Mouse (Mus musculus) hindbrain, embryonic 13.5 days (tissue): Measurements from ENCODE around the gene Adgrl4. TPM values are rescaled to one million over a fixed set of nuclear protein-coding genes. Genes with fewer than 3 reads are reported as not detected.

Experiments
- ATAC-seq: fragments of 200-750 bp; cut with Nextera tagmentation; 2 replicates; pipeline ENCODE4 v1.8.0; 2017; ENCODE audit warnings: moderate TSS enrichment; ENCODE audit not compliant: low FRiP score
- H3K27ac ChIP-seq: fragments of 300-500 bp; sonication (generic); 2 replicates; pipeline ENCODE4 v1.5.1; 2015; ENCODE audit warnings: inconsistent platforms, mild to moderate bottlenecking, moderate library complexity
- H3K27me3 ChIP-seq: fragments of 300-500 bp; sonication (generic); 2 replicates; pipeline ENCODE4 v1.6.1; 2015; ENCODE audit warnings: mild to moderate bottlenecking, inconsistent platforms
- H3K36me3 ChIP-seq: fragments of 300-500 bp; sonication (generic); 2 replicates; pipeline ENCODE4 v1.6.1; 2015; ENCODE audit warnings: mild to moderate bottlenecking, inconsistent platforms
- H3K4me1 ChIP-seq: fragments of 300-500 bp; sonication (generic); replicated peaks from 2 replicates; pipeline ENCODE4 v1.6.1; 2015; ENCODE audit warnings: inconsistent platforms
- H3K4me2 ChIP-seq: fragments of 300-500 bp; sonication (generic); 2 replicates; pipeline ENCODE4 v1.6.1; 2015; ENCODE audit warnings: inconsistent platforms, mild to moderate bottlenecking, moderate library complexity
- H3K4me3 ChIP-seq: fragments of 300-500 bp; sonication (generic); 2 replicates; pipeline ENCODE4 v1.5.1; 2015; ENCODE audit warnings: mild to moderate bottlenecking, inconsistent platforms
- H3K9ac ChIP-seq: fragments of 300-500 bp; sonication (generic); 2 replicates; pipeline ENCODE4 v1.6.1; 2015; ENCODE audit warnings: mild to moderate bottlenecking, inconsistent platforms
- H3K9me3 ChIP-seq: fragments of 300-500 bp; sonication (generic); 2 replicates; pipeline ENCODE4 v1.6.1; 2016; ENCODE audit warnings: inconsistent platforms
- WGBS: fragments of 180-500 bp; shearing (Covaris S2); methylation state at CpG from one replicate; pipeline ENCODE4 v1.1.7; 2015; 5-methylcytosine and 5-hydroxymethylcytosine counted together
- polyA plus RNA-seq: library from polyadenylated mRNA; unstranded; fragments of >200 nt; fragmentation: Nextera tagmentation; extraction: Ambion mirVana; gene quantifications from 2 replicates; pipeline ENCODE4 v1.2.1, GENCODE M21; 2015

Adgrl4 gene
- polyA plus RNA-seq, 1 experiment from 2014 or later: 13.9 TPM

DNA sequence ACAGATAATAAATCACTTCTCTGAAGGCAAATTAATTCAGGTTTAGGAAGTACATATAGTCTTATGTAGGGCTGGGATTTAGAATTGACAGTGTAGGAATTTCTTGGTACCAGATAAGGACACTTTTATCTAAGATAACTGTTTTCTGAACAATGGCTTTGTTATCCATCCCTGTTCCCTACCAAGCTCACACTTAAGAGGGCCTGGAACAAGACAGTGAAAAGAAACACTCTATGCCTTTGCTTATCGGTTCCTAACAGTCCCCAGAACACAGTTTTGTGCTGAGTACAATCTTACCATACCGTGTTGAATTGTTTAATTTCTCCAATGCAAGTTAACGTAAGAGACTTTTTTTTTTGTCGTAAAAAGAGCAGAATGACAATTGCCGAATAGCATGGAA lies 677 bp downstream of the Adgrl4 start:
- Histone ChIP-seq H3K9me3 (no peaks in the 10 kb centered on the region), H3K9ac (no peak overlapping the region), H3K4me2 (peak overlapping the region; percentile 54), H3K4me3 (no peak overlapping the region), H3K36me3 (no peaks in the 10 kb centered on the region), H3K27ac (no peak overlapping the region), H3K27me3 (no peaks in the 10 kb centered on the region), H3K4me1 (peaks cover 7% of the 10 kb centered on the region)
- ATAC-seq: no peak
- WGBS: 78% methylated on average over 5 of the region's 5 CpGs

- no peaks in the 10 kb centered on the region for H3K27me3 ChIP-seq
- peaks cover 7% of the 10 kb centered on the region for H3K4me1 ChIP-seq
- ATAC-seq: no peak
- no peak overlapping the region for H3K4me3 ChIP-seq
- no peaks in the 10 kb centered on the region for H3K36me3 ChIP-seq
- H3K9me3 ChIP-seq: no peaks in the 10 kb centered on the region
- no peak overlapping the region for H3K9ac ChIP-seq
- 64% methylated on average over 2 of the region's 2 CpGs for WGBS
- no peak overlapping the region for H3K27ac ChIP-seq
- H3K4me2 ChIP-seq: no peak overlapping the region
Observed at GRCm38 (mm10) chr3:151439976-151440375, 2.3 kb downstream of the Adgrl4 start.

GRCm38 (mm10) chr3:151442026-151442425 lies 4.3 kb downstream of the Adgrl4 start:
- H3K27me3 ChIP-seq: no peaks in the 10 kb centered on the region
- no peak overlapping the region for H3K27ac ChIP-seq
- H3K4me3 ChIP-seq: no peak overlapping the region
- H3K9ac ChIP-seq: no peak overlapping the region
- no peak overlapping the region for H3K4me2 ChIP-seq
- peaks cover 7% of the 10 kb centered on the region for H3K4me1 ChIP-seq
- no peaks in the 10 kb centered on the region for H3K9me3 ChIP-seq
- H3K36me3 ChIP-seq: no peaks in the 10 kb centered on the region
- 95% methylated on average over 2 of the region's 2 CpGs for WGBS
- ATAC-seq: no peak

DNA sequence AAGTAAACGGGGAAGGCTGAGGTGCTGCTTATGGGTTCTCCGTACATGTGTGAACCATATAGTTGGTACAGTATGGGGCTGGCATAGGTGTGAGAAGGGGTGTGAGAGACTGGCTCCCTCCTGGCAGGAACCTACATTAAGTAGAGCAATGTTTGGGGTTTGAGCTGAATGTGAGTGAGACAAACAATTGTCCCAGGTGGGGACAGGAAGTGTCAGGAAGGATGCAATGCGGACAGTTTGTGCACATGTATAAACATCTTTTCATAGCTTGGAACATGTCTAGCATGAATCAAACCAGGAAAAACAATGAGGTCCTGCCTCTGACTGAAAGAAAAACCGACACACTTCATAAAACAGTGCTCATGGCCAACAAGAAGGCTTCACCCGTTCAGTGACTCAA lies 5.8 kb downstream of the Adgrl4 start:
- no peak for ATAC-seq
- no peak overlapping the region for H3K27ac ChIP-seq
- H3K4me3 ChIP-seq: no peak overlapping the region
- H3K9ac ChIP-seq: no peak overlapping the region
- no peaks in the 10 kb centered on the region for H3K4me1 ChIP-seq
- no peaks in the 10 kb centered on the region for H3K36me3 ChIP-seq
- no peaks in the 10 kb centered on the region for H3K27me3 ChIP-seq
- WGBS: 91% methylated on average over 5 of the region's 5 CpGs
- no peak overlapping the region for H3K4me2 ChIP-seq
- no peaks in the 10 kb centered on the region for H3K9me3 ChIP-seq

- WGBS: 93% methylated on average over 4 of the region's 4 CpGs
- ATAC-seq: no peak
- no peak overlapping the region for H3K27ac ChIP-seq
Observed at GRCm38 (mm10) chr3:151444284-151444683, 6.6 kb downstream of the Adgrl4 start.

GRCm38 (mm10) chr3:151445936-151446335 lies 8.2 kb downstream of the Adgrl4 start:
- Histone ChIP-seq H3K4me1 (no peaks in the 10 kb centered on the region), H3K4me2 (no peak overlapping the region), H3K36me3 (no peaks in the 10 kb centered on the region), H3K9ac (no peak overlapping the region), H3K4me3 (no peak overlapping the region), H3K27ac (no peak overlapping the region), H3K27me3 (no peaks in the 10 kb centered on the region), H3K9me3 (no peaks in the 10 kb centered on the region)
- WGBS: 53% methylated on average over 2 of the region's 2 CpGs
- no peak for ATAC-seq

More at GRCm38 (mm10) chr3:151444284-151444683, 6.6 kb downstream of the Adgrl4 start:
- H3K36me3 ChIP-seq: no peaks in the 10 kb centered on the region
- no peaks in the 10 kb centered on the region for H3K27me3 ChIP-seq
- no peak overlapping the region for H3K4me3 ChIP-seq
- no peak overlapping the region for H3K9ac ChIP-seq
- H3K4me2 ChIP-seq: no peak overlapping the region
- no peaks in the 10 kb centered on the region for H3K4me1 ChIP-seq
- H3K9me3 ChIP-seq: no peaks in the 10 kb centered on the region

- Histone ChIP-seq H3K4me3 (no peak overlapping the region), H3K9me3 (no peaks in the 10 kb centered on the region), H3K36me3 (no peaks in the 10 kb centered on the region), H3K27ac (no peak overlapping the region), H3K4me2 (no peak overlapping the region), H3K4me1 (no peaks in the 10 kb centered on the region), H3K9ac (no peak overlapping the region), H3K27me3 (no peaks in the 10 kb centered on the region)
- 70% methylated on average over 6 of the region's 6 CpGs for WGBS
- ATAC-seq: no peak
Observed at GRCm38 (mm10) chr3:151454985-151455701, 17.5 kb downstream of the Adgrl4 start.

GRCm38 (mm10) chr3:151459430-151460190 lies 21.9 kb downstream of the Adgrl4 start:
- Histone ChIP-seq H3K4me3 (no peak overlapping the region), H3K4me2 (no peak overlapping the region), H3K9me3 (no peaks in the 10 kb centered on the region), H3K27me3 (no peaks in the 10 kb centered on the region), H3K9ac (no peak overlapping the region), H3K36me3 (no peaks in the 10 kb centered on the region), H3K27ac (no peak overlapping the region), H3K4me1 (no peaks in the 10 kb centered on the region)
- 85% methylated on average over 3 of the region's 3 CpGs for WGBS
- no peak for ATAC-seq

DNA sequence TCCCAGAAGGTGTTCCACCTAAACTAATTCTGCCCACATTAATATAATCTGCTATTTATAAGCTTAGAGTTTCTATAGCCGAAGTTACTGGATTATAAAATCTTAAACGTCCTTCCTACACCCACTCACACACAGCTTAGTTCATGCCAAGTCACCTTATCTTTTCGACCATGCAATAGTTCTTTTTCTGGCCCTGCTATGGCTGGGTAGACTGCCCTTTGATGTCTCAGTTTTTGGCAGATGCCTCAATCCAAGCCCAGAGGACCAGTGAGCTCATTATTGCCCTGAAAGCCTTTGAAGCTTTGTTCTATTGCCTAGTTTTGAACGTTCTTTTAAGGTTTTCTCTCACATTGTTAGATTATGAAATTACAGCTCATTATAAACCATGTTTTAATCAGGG lies 27.5 kb downstream of the Adgrl4 start:
- WGBS: 65% methylated on average over 4 of the region's 4 CpGs

DNA sequence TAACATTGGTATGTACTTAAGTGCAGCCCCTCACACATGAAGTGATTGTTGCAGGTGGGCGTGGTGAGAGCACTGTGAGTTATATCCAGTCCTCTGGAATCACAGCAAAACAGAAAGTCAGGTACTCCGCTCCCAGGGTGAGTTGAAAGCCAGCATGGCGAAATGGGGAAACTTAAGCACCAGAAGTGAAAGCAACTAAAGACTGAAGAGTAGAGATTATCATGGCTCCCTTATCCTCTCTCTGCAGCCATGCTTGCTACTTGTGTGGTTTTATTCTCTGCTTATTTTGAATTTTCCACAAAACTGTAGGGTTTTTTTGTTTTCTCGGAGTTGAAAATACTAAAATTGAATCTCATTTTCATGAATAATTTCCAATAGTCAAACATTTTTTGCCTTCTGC lies 51.2 kb downstream of the Adgrl4 start:
- Histone ChIP-seq H3K9ac (no peak overlapping the region), H3K9me3 (no peaks in the 10 kb centered on the region), H3K27ac (no peak overlapping the region), H3K36me3 (no peaks in the 10 kb centered on the region), H3K4me3 (no peak overlapping the region), H3K27me3 (no peaks in the 10 kb centered on the region), H3K4me2 (no peak overlapping the region), H3K4me1 (no peaks in the 10 kb centered on the region)
- ATAC-seq: no peak
- 91% methylated on average over 4 of the region's 4 CpGs for WGBS

More for the DNA sequence above, 27.5 kb downstream of the Adgrl4 start:
- no peak for ATAC-seq
- no peak overlapping the region for H3K4me2 ChIP-seq
- H3K36me3 ChIP-seq: no peaks in the 10 kb centered on the region
- no peak overlapping the region for H3K4me3 ChIP-seq
- H3K27ac ChIP-seq: no peak overlapping the region
- no peaks in the 10 kb centered on the region for H3K4me1 ChIP-seq
- no peaks in the 10 kb centered on the region for H3K9me3 ChIP-seq
- no peak overlapping the region for H3K9ac ChIP-seq
- H3K27me3 ChIP-seq: no peaks in the 10 kb centered on the region

GRCm38 (mm10) chr3:151505606-151506005 lies 67.9 kb downstream of the Adgrl4 start:
- H3K27me3 ChIP-seq: no peaks in the 10 kb centered on the region
- H3K4me1 ChIP-seq: no peaks in the 10 kb centered on the region
- no peaks in the 10 kb centered on the region for H3K9me3 ChIP-seq
- no peak overlapping the region for H3K9ac ChIP-seq
- no peaks in the 10 kb centered on the region for H3K36me3 ChIP-seq
- no peak overlapping the region for H3K27ac ChIP-seq
- 92% methylated on average over 3 of the region's 3 CpGs for WGBS
- no peak overlapping the region for H3K4me3 ChIP-seq
- H3K4me2 ChIP-seq: no peak overlapping the region
- no peak for ATAC-seq

GRCm38 (mm10) chr3:151511184-151511583 lies 73.5 kb downstream of the Adgrl4 start:
- WGBS: 94% methylated on average over 5 of the region's 5 CpGs
- Histone ChIP-seq H3K4me3 (no peak overlapping the region), H3K9me3 (no peaks in the 10 kb centered on the region), H3K4me1 (no peaks in the 10 kb centered on the region), H3K4me2 (no peak overlapping the region), H3K27me3 (no peaks in the 10 kb centered on the region), H3K9ac (no peak overlapping the region), H3K36me3 (no peaks in the 10 kb centered on the region), H3K27ac (no peak overlapping the region)
- ATAC-seq: no peak

GRCm38 (mm10) chr3:151547182-151547581 lies 109.5 kb downstream of the Adgrl4 start:
- Histone ChIP-seq H3K9me3 (no peaks in the 10 kb centered on the region), H3K4me3 (no peak overlapping the region), H3K4me1 (no peaks in the 10 kb centered on the region), H3K4me2 (no peak overlapping the region), H3K27me3 (no peaks in the 10 kb centered on the region), H3K36me3 (no peaks in the 10 kb centered on the region), H3K9ac (no peak overlapping the region), H3K27ac (no peak overlapping the region)
- no peak for ATAC-seq
- 92% methylated on average over 3 of the region's 3 CpGs for WGBS
